Mouse (Mus musculus): ENCODE data around the gene Fam228b. TPM values are rescaled to one million over a fixed set of nuclear protein-coding genes. Genes with fewer than 3 reads are reported as not detected.

Fam228b gene
- total RNA-seq, 1 experiment = 3.0 TPM

DNA sequence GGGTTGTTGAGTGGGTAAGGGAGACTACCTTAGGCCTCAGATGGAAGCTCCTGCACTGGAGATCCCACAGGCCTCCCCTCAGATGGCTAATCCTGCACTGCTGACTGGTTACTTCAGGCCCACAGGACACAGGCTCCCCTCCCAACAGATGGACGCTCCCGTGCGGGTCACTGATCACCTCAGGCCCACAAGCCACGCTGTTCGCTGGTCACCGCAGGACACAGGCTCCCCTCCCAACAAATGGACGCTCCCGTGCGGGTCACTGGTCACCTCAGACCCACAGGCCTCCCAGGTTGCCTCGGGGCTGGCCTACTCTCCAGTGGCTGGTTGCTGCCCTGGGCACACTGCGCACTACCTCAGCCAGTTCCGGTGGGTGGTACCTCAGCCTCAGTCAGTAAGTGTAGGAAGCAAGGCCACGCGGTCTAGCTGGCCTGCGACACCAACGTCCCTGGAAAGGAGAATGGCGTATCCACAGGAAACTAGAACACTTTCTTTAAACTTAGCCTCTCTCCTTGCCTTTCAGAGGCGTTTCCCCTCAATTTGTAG lies 31.0 kb downstream of the Fam228b start, which contains the start of gene Fam228a:
TSS of gene Fam228a (minus strand) at position 400 of the 546 bp plus-strand sequence.
- Histone ChIP-seq H3K4me3 (ENCODE audit: insufficient read depth in 1 of 2, low read depth in 1 of 2, low read length in 2 of 2, poor library complexity in 1 of 2, severe bottlenecking in 1 of 2) (peak within 1 kb of the TSS; percentile 16 to 31; a peak in 2 of 4 replicates), H3K4me1 (ENCODE audit: control insufficient read depth in 2 of 2, insufficient read depth in 2 of 2, low read length in 2 of 2, poor library complexity in 1 of 2) (peaks cover 0 to 3% of the 10 kb centered on the region in 2 experiments; a peak in 1 of 4 replicates), H3K9me3 (ENCODE audit: control insufficient read depth, insufficient read depth, low read depth, low read length) (no peaks in the 10 kb centered on the region), H3K27ac (ENCODE audit: insufficient read depth, low read depth, low read length, poor library complexity, severe bottlenecking) (no peak within 1 kb of the TSS), H3K36me3 (ENCODE audit: control insufficient read depth, insufficient read depth, low read length, poor library complexity, severe bottlenecking) (no peaks in the 10 kb centered on the region), H3K9ac (ENCODE audit: insufficient read depth, low read depth, low read length, poor library complexity, severe bottlenecking) (peak within 1 kb of the TSS; percentile 35; the same call in 1 of the 2 replicates)
- no peak for DNase-seq (ENCODE audit: low read depth, low spot score)
- TF ChIP-seq CHD2 (IDR thresholded peaks at IDR 0.05; ENCODE audit: low read depth, low read length) = no peak
- TF ChIP-seq HCFC1 (IDR thresholded peaks at IDR 0.05; ENCODE audit: borderline replicate concordance, insufficient read depth, low read length) = no peak
- no peak for TF ChIP-seq ZNF384 (IDR thresholded peaks at IDR 0.05; ENCODE audit: low read depth, low read length)
- no peak for TF ChIP-seq MAFK (IDR thresholded peaks at IDR 0.05; ENCODE audit: insufficient read depth, low read depth, low read length)
- no peak for TF ChIP-seq ZC3H11A (IDR thresholded peaks at IDR 0.05; ENCODE audit: borderline replicate concordance, low read depth, low read length)
- in situ Hi-C loops (cut with MboI; ENCODE audit: low sequenced_read_pairs in 2 of 2, unreplicated experiment in 2 of 2) = no loop called here

- Histone ChIP-seq H3K9me3 (ENCODE audit: control insufficient read depth, insufficient read depth, low read depth, low read length) (no peaks in the 10 kb centered on the region), H3K36me3 (ENCODE audit: control insufficient read depth, insufficient read depth, low read length, poor library complexity, severe bottlenecking) (no peaks in the 10 kb centered on the region), H3K9ac (ENCODE audit: insufficient read depth, low read depth, low read length, poor library complexity, severe bottlenecking) (no peak overlapping the region), H3K27ac (ENCODE audit: insufficient read depth, low read depth, low read length, poor library complexity, severe bottlenecking) (no peak overlapping the region), H3K4me1 (ENCODE audit: control insufficient read depth in 2 of 2, insufficient read depth in 2 of 2, low read length in 2 of 2, poor library complexity in 1 of 2) (peaks cover 0 to 1% of the 10 kb centered on the region in 2 experiments; a peak in 1 of 4 replicates), H3K4me3 (ENCODE audit: insufficient read depth in 1 of 2, low read depth in 1 of 2, low read length in 2 of 2, poor library complexity in 1 of 2, severe bottlenecking in 1 of 2) (no peak overlapping the region)
- no peak for DNase-seq (ENCODE audit: low read depth, low spot score)
- TF ChIP-seq ZNF384 (IDR thresholded peaks at IDR 0.05; ENCODE audit: low read depth, low read length) (no peak), MAFK (IDR thresholded peaks at IDR 0.05; ENCODE audit: insufficient read depth, low read depth, low read length) (no peak), HCFC1 (IDR thresholded peaks at IDR 0.05; ENCODE audit: borderline replicate concordance, insufficient read depth, low read length) (no peak), CHD2 (IDR thresholded peaks at IDR 0.05; ENCODE audit: low read depth, low read length) (no peak), ZC3H11A (IDR thresholded peaks at IDR 0.05; ENCODE audit: borderline replicate concordance, low read depth, low read length) (no peak)
- in situ Hi-C loops (cut with MboI; ENCODE audit: low sequenced_read_pairs in 2 of 2, unreplicated experiment in 2 of 2) = no loop called here
Observed at GRCm38 (mm10) chr12:4732332-4732731, 36.7 kb downstream of the Fam228b start.

GRCm38 (mm10) chr12:4731629-4732028 lies 37.4 kb downstream of the Fam228b start:
- no peaks in the 10 kb centered on the region for H3K36me3 ChIP-seq (ENCODE audit: control insufficient read depth, insufficient read depth, low read length, poor library complexity, severe bottlenecking)
- H3K9ac ChIP-seq (ENCODE audit: insufficient read depth, low read depth, low read length, poor library complexity, severe bottlenecking) = no peak overlapping the region
- peaks cover 0 to 1% of the 10 kb centered on the region in 2 experiments; a peak in 1 of 4 replicates for H3K4me1 ChIP-seq (ENCODE audit: control insufficient read depth in 2 of 2, insufficient read depth in 2 of 2, low read length in 2 of 2, poor library complexity in 1 of 2)
- H3K9me3 ChIP-seq (ENCODE audit: control insufficient read depth, insufficient read depth, low read depth, low read length) = no peaks in the 10 kb centered on the region
- in situ Hi-C loops (cut with MboI; ENCODE audit: low sequenced_read_pairs in 2 of 2, unreplicated experiment in 2 of 2) = no loop called here
- TF ChIP-seq ZNF384 (IDR thresholded peaks at IDR 0.05; ENCODE audit: low read depth, low read length) = no peak
- no peak for TF ChIP-seq HCFC1 (IDR thresholded peaks at IDR 0.05; ENCODE audit: borderline replicate concordance, insufficient read depth, low read length)
- no peak for TF ChIP-seq ZC3H11A (IDR thresholded peaks at IDR 0.05; ENCODE audit: borderline replicate concordance, low read depth, low read length)
- no peak for TF ChIP-seq MAFK (IDR thresholded peaks at IDR 0.05; ENCODE audit: insufficient read depth, low read depth, low read length)
- no peak overlapping the region for H3K27ac ChIP-seq (ENCODE audit: insufficient read depth, low read depth, low read length, poor library complexity, severe bottlenecking)
- no peak for DNase-seq (ENCODE audit: low read depth, low spot score)
- H3K4me3 ChIP-seq (ENCODE audit: insufficient read depth in 1 of 2, low read depth in 1 of 2, low read length in 2 of 2, poor library complexity in 1 of 2, severe bottlenecking in 1 of 2) = no peak overlapping the region

DNA sequence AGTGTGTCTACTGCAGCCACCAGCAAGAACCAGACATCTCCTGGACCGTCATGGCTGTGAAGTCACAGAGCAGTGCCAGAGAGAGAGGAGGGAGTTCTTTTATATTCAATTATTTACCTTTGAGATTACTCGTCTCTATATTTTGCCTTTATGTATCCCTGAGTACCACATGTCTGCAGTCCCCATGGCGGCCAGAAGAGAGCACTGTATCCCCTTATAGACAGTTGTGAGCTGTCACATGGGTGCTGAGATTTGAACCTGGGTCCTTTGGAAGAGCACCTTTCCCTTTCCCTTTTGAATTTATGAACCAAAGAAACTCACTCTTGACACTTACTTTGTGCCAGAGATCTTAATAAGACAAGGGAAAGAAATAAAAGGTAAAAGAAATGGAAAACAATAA lies 39.9 kb downstream of the Fam228b start:
- no peak overlapping the region for H3K27ac ChIP-seq (ENCODE audit: insufficient read depth, low read depth, low read length, poor library complexity, severe bottlenecking)
- TF ChIP-seq CHD2 (IDR thresholded peaks at IDR 0.05; ENCODE audit: low read depth, low read length) = no peak
- TF ChIP-seq MAFK (IDR thresholded peaks at IDR 0.05; ENCODE audit: insufficient read depth, low read depth, low read length) = no peak
- no peak for TF ChIP-seq ZC3H11A (IDR thresholded peaks at IDR 0.05; ENCODE audit: borderline replicate concordance, low read depth, low read length)
- TF ChIP-seq ZNF384 (IDR thresholded peaks at IDR 0.05; ENCODE audit: low read depth, low read length) = no peak
- no peak for TF ChIP-seq HCFC1 (IDR thresholded peaks at IDR 0.05; ENCODE audit: borderline replicate concordance, insufficient read depth, low read length)
- DNase-seq (ENCODE audit: low read depth, low spot score) = peak; percentile 24
- H3K4me1 ChIP-seq (ENCODE audit: control insufficient read depth in 2 of 2, insufficient read depth in 2 of 2, low read length in 2 of 2, poor library complexity in 1 of 2) = peaks cover 0 to 1% of the 10 kb centered on the region in 2 experiments; a peak in 1 of 4 replicates
- in situ Hi-C loops (cut with MboI; ENCODE audit: low sequenced_read_pairs in 2 of 2, unreplicated experiment in 2 of 2) = no loop called here
- H3K9me3 ChIP-seq (ENCODE audit: control insufficient read depth, insufficient read depth, low read depth, low read length) = no peaks in the 10 kb centered on the region
- no peaks in the 10 kb centered on the region for H3K36me3 ChIP-seq (ENCODE audit: control insufficient read depth, insufficient read depth, low read length, poor library complexity, severe bottlenecking)
- no peak overlapping the region for H3K9ac ChIP-seq (ENCODE audit: insufficient read depth, low read depth, low read length, poor library complexity, severe bottlenecking)
- H3K4me3 ChIP-seq (ENCODE audit: insufficient read depth in 1 of 2, low read depth in 1 of 2, low read length in 2 of 2, poor library complexity in 1 of 2, severe bottlenecking in 1 of 2) = no peak overlapping the region

All from ES-E14 (cell line).